Mouse (Mus musculus): Measurements from ENCODE around the gene Cep170b. TPM values are rescaled to one million over a fixed set of nuclear protein-coding genes. Genes with fewer than 3 reads are reported as not detected.

Gene Cep170b
- total RNA-seq (2023): 10.2 TPM

DNA sequence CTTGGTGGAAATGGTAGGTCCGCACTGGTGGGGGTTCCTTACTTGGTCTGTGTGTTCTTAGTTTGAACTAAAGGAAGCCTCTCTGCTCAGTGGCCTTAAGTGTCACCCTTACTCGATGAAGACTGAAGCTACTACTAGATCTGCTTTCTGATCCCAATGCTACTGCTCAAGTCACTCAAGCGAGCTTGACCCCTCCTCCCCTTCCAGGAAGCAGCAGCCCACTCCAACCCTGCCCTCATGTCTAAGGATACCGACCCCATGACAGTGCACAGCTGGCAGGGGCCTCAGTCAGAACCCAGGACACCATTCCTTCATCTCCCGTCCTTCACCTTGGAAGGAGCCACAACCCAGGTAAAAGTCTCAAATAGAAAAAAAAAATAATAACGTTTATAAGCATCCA lies at the start of gene Cep170b:
Gene Cep170b (plus strand): TSS at position 240 of the 400 bp plus-strand sequence.

GRCm38 (mm10) chr12:112674132-112675011 lies 45.9 kb upstream of the Cep170b start, which contains the start of gene Akt1:
TSS of gene Akt1 (minus strand) at chr12:112674884.

DNA sequence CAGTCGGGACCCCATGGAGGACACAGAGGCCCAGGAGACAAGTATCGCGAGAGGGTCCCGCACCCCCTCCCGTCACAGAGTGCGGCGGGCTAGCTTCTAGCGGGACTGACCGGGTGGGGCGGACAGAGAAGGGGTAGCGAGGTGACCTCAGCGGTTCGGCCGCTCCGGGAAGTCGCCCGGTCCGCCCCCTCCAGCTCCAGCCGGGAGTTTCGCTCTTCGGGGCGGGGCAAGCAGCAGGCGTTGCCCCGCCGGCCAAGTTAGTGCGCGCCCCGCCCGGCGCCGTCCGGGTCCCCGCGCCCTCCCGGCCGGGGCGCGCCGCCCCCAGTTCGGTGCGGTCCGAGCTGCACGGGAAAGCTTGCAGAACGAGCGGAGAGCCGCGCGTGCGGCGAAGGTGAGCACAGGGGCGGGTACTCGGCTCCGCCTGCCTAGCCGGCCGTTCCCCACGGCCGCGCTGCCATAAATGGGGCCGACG lies 41.7 kb upstream of the Cep170b start, which contains the start of gene Zbtb42:
Gene Zbtb42 (plus strand): TSS at position 274 of the 472 bp plus-strand sequence.

DNA sequence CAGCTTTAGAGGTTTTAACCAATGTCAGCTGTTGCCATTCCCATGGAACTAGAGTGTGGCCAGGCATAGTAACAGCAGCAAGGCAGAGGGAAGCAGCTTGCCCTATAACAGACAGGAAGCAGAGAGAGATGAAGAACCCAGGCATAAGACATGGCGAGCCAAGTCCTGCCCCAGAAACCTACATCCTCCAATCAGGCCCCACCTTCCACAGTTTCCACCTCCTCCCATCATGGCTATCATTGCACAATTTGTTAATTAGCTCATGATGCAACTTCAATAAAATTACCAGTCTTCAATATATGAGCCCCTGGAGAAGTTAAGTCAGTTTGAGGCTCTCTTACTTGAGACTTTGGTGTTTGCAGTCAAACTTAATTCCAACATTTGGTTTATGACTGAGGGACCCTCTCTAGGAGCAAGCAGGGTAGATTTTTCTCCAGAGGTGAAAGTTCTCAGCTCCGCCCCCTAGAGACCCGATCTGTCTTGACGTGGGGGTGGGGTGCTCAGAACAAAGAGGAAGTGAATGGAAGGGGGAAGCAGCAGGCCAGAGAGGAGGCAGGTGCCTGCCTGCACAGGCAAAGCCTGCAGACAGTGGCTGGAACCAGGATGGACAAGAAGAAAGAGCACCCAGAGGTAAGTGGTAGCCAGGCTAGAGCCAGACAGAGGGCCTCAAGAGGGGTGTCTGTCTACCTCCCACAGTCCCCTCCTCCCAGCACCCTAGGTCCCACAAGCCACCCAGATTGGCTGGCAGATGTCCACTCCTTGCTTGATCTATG lies 40.1 kb downstream of the Cep170b start, which contains the start of gene Pld4:
Gene Pld4 (plus strand): TSS at position 502 of the 773 bp plus-strand sequence.

Other genes with a start within 250 kb of the Cep170b start
- gene A530016L24Rik, start 231.0 kb upstream of the Cep170b start, total RNA-seq (2023): not detected
- not detected for gene Tmem179, start 203.7 kb upstream of the Cep170b start, total RNA-seq (2023)
- 87.6 TPM for gene Inf2, start 131.7 kb upstream of the Cep170b start, total RNA-seq (2023)
- 1.5 TPM for gene Adssl1, start 100.4 kb upstream of the Cep170b start, total RNA-seq (2023)
- gene Siva1, start 75.8 kb upstream of the Cep170b start, total RNA-seq (2023): 20.4 TPM
- 74.5 TPM for gene Akt1, start 45.6 kb upstream of the Cep170b start, total RNA-seq (2023)
- gene Zbtb42, start 41.6 kb upstream of the Cep170b start, total RNA-seq (2023): 3.1 TPM
- 24.4 TPM for gene Pld4, start 40.2 kb downstream of the Cep170b start, total RNA-seq (2023)
- not detected for gene Ahnak2, start 82.2 kb downstream of the Cep170b start, total RNA-seq (2023)
- gene Clba1, start 88.5 kb downstream of the Cep170b start, total RNA-seq (2023): not detected
- 33.8 TPM for gene Cdca4, start 109.0 kb downstream of the Cep170b start, total RNA-seq (2023)
- 227 TPM for gene Gpr132, start 147.8 kb downstream of the Cep170b start, total RNA-seq (2023)
- 8.6 TPM for gene Jag2, start 209.3 kb downstream of the Cep170b start, total RNA-seq (2023)
- 19.4 TPM for gene Nudt14, start 221.7 kb downstream of the Cep170b start, total RNA-seq (2023)

Measured in CD8-positive naive resting alpha-beta T cell, adult 57 days (primary cell).